Mouse (Mus musculus) kidney, embryonic 16.5 days (tissue): ENCODE data around the gene Eps8. TPM values are rescaled to one million over a fixed set of nuclear protein-coding genes. Genes with fewer than 3 reads are reported as not detected.

Experiments used
- ATAC-seq: fragments of 200-750 bp; cut with Nextera tagmentation; 2 replicates; pipeline ENCODE4 v1.8.0; 2017; ENCODE audit warnings: moderate TSS enrichment; ENCODE audit not compliant: low FRiP score, low TSS enrichment
- H3K27ac ChIP-seq: fragments of 300-500 bp; sonication (generic); 2 replicates; pipeline ENCODE4 v1.5.1; 2014; ENCODE audit warnings: low read length
- H3K27me3 ChIP-seq: fragments of 300-500 bp; sonication (generic); 2 replicates; pipeline ENCODE4 v1.6.1; 2014; ENCODE audit warnings: low read length, control low read depth, mixed read lengths; ENCODE audit not compliant: insufficient read depth
- H3K36me3 ChIP-seq: fragments of 300-500 bp; sonication (generic); 2 replicates; pipeline ENCODE4 v1.6.1; 2014; ENCODE audit warnings: low read length, control low read depth, mixed read lengths; ENCODE audit not compliant: insufficient read depth
- H3K4me1 ChIP-seq: fragments of 300-500 bp; sonication (generic); 2 replicates; pipeline ENCODE4 v1.6.1; 2014; ENCODE audit warnings: low read length, control low read depth, mixed read lengths; ENCODE audit not compliant: insufficient read depth
- H3K4me2 ChIP-seq: fragments of 300-500 bp; sonication (generic); replicated peaks from 2 replicates; pipeline ENCODE4 v1.6.1; 2014; ENCODE audit warnings: low read depth, low read length
- H3K4me3 ChIP-seq: fragments of 300-500 bp; sonication (generic); 2 replicates; pipeline ENCODE4 v1.5.1; 2014; ENCODE audit warnings: mild to moderate bottlenecking, low read length
- H3K9ac ChIP-seq: fragments of 300-500 bp; sonication (generic); replicated peaks from 2 replicates; pipeline ENCODE4 v1.6.1; 2014; ENCODE audit warnings: low read length
- H3K9me3 ChIP-seq: fragments of 300-500 bp; sonication (generic); 2 replicates; pipeline ENCODE4 v1.6.1; 2016; ENCODE audit warnings: low read length, control low read depth
- WGBS: fragments of 180-500 bp; shearing (Covaris S2); extraction: QIAGEN DNeasy Blood & Tissue Kit; methylation state at CpG from one replicate; pipeline ENCODE4 v1.1.7; 2014; 5-methylcytosine and 5-hydroxymethylcytosine counted together
- polyA plus RNA-seq: library from polyadenylated mRNA; unstranded; fragments of >200 nt; fragmentation: Nextera tagmentation; extraction: Ambion mirVana; gene quantifications from 2 replicates; pipeline ENCODE4 v1.2.1, GENCODE M21; 2015

The Eps8 gene
- polyA plus RNA-seq, 1 experiment from 2014 or later = 43.0 TPM

- Histone ChIP-seq H3K4me3 (no peak overlapping the region), H3K4me2 (no peak overlapping the region), H3K4me1 (peaks cover 26% of the 10 kb centered on the region), H3K9me3 (no peaks in the 10 kb centered on the region), H3K27ac (no peak overlapping the region), H3K9ac (no peak overlapping the region), H3K27me3 (no peaks in the 10 kb centered on the region), H3K36me3 (no peaks in the 10 kb centered on the region)
- WGBS = 56% methylated on average over 6 of the region's 6 CpGs
- ATAC-seq = peak; percentile 58; the same call in 1 of the 2 replicates
Observed at GRCm38 (mm10) chr6:137546101-137546500, 108.6 kb downstream of the Eps8 start.

- Histone ChIP-seq H3K4me2 (no peak overlapping the region), H3K9ac (no peak overlapping the region), H3K4me1 (peaks cover 26% of the 10 kb centered on the region), H3K9me3 (no peaks in the 10 kb centered on the region), H3K36me3 (no peaks in the 10 kb centered on the region), H3K27me3 (no peaks in the 10 kb centered on the region), H3K27ac (no peak overlapping the region), H3K4me3 (no peak overlapping the region)
- WGBS = 96% methylated on average over 3 of the region's 3 CpGs
- ATAC-seq = no peak
Observed at GRCm38 (mm10) chr6:137545341-137545740, 109.3 kb downstream of the Eps8 start.

- H3K4me3 ChIP-seq = no peak overlapping the region
- H3K9ac ChIP-seq = no peak overlapping the region
- peaks cover 26% of the 10 kb centered on the region for H3K4me1 ChIP-seq
- no peak overlapping the region for H3K4me2 ChIP-seq
- no peaks in the 10 kb centered on the region for H3K9me3 ChIP-seq
- ATAC-seq = no peak
- 23% methylated on average over 10 of the region's 10 CpGs for WGBS
- no peak overlapping the region for H3K27ac ChIP-seq
- no peaks in the 10 kb centered on the region for H3K27me3 ChIP-seq
- H3K36me3 ChIP-seq = no peaks in the 10 kb centered on the region
Observed at GRCm38 (mm10) chr6:137542231-137543152, 112.2 kb downstream of the Eps8 start.

GRCm38 (mm10) chr6:137541216-137542176, 113.2 kb downstream of the Eps8 start:
- 56% methylated on average over 17 of the region's 17 CpGs for WGBS
- H3K27me3 ChIP-seq = no peaks in the 10 kb centered on the region
- H3K36me3 ChIP-seq = no peaks in the 10 kb centered on the region
- H3K9ac ChIP-seq = no peak overlapping the region
- H3K4me3 ChIP-seq = no peak overlapping the region
- no peak for ATAC-seq
- H3K4me1 ChIP-seq = peaks cover 26% of the 10 kb centered on the region
- no peaks in the 10 kb centered on the region for H3K9me3 ChIP-seq
- no peak overlapping the region for H3K4me2 ChIP-seq
- no peak overlapping the region for H3K27ac ChIP-seq

GRCm38 (mm10) chr6:137540800-137541199, 113.9 kb downstream of the Eps8 start:
- no peak for ATAC-seq
- no peaks in the 10 kb centered on the region for H3K9me3 ChIP-seq
- H3K27me3 ChIP-seq = no peaks in the 10 kb centered on the region
- peaks cover 23% of the 10 kb centered on the region for H3K4me1 ChIP-seq
- H3K4me2 ChIP-seq = no peak overlapping the region
- H3K4me3 ChIP-seq = no peak overlapping the region
- no peak overlapping the region for H3K27ac ChIP-seq
- no peaks in the 10 kb centered on the region for H3K36me3 ChIP-seq
- WGBS = 86% methylated on average over 5 of the region's 5 CpGs
- no peak overlapping the region for H3K9ac ChIP-seq

GRCm38 (mm10) chr6:137540346-137540745, 114.3 kb downstream of the Eps8 start:
- H3K27ac ChIP-seq = no peak overlapping the region
- no peak overlapping the region for H3K4me2 ChIP-seq
- 86% methylated on average over 6 of the region's 6 CpGs for WGBS
- H3K9ac ChIP-seq = no peak overlapping the region
- no peak overlapping the region for H3K4me3 ChIP-seq
- no peak for ATAC-seq
- peaks cover 23% of the 10 kb centered on the region for H3K4me1 ChIP-seq
- no peaks in the 10 kb centered on the region for H3K36me3 ChIP-seq
- no peaks in the 10 kb centered on the region for H3K9me3 ChIP-seq
- H3K27me3 ChIP-seq = no peaks in the 10 kb centered on the region

- Histone ChIP-seq H3K9me3 (no peaks in the 10 kb centered on the region), H3K36me3 (no peaks in the 10 kb centered on the region), H3K4me3 (no peak overlapping the region), H3K27ac (no peak overlapping the region), H3K4me1 (peaks cover 23% of the 10 kb centered on the region), H3K27me3 (no peaks in the 10 kb centered on the region), H3K4me2 (no peak overlapping the region), H3K9ac (no peak overlapping the region)
- ATAC-seq = no peak
- WGBS = 39% methylated on average over 7 of the region's 7 CpGs
Observed at GRCm38 (mm10) chr6:137539219-137539618, 115.5 kb downstream of the Eps8 start.

GRCm38 (mm10) chr6:137532758-137533157, 121.9 kb downstream of the Eps8 start:
- 95% methylated on average over 8 of the region's 8 CpGs for WGBS
- H3K27me3 ChIP-seq = no peaks in the 10 kb centered on the region
- no peak overlapping the region for H3K4me3 ChIP-seq

GRCm38 (mm10) chr6:137525769-137526168, 128.9 kb downstream of the Eps8 start:
- no peaks in the 10 kb centered on the region for H3K9me3 ChIP-seq
- no peaks in the 10 kb centered on the region for H3K4me1 ChIP-seq
- H3K27ac ChIP-seq = no peak overlapping the region
- H3K27me3 ChIP-seq = no peaks in the 10 kb centered on the region
- H3K4me3 ChIP-seq = no peak overlapping the region
- no peak overlapping the region for H3K4me2 ChIP-seq
- no peak for ATAC-seq
- H3K36me3 ChIP-seq = no peaks in the 10 kb centered on the region
- no peak overlapping the region for H3K9ac ChIP-seq
- 49% methylated on average over 3 of the region's 3 CpGs for WGBS

More at GRCm38 (mm10) chr6:137532758-137533157, 121.9 kb downstream of the Eps8 start:
- H3K9ac ChIP-seq = no peak overlapping the region
- no peak overlapping the region for H3K27ac ChIP-seq
- H3K9me3 ChIP-seq = no peaks in the 10 kb centered on the region
- no peaks in the 10 kb centered on the region for H3K4me1 ChIP-seq
- ATAC-seq = no peak
- H3K4me2 ChIP-seq = no peak overlapping the region
- H3K36me3 ChIP-seq = no peaks in the 10 kb centered on the region
